Mouse (Mus musculus) thymus, postnatal 0 days (tissue): ENCODE data around the gene Sdk1. TPM values are rescaled to one million over a fixed set of nuclear protein-coding genes. Genes with fewer than 3 reads are reported as not detected.

Source experiments
- DNase-seq: peaks from one replicate; pipeline ENCODE4 v3.0.0-alpha.2; 2015; ENCODE audit warnings: low spot score
- polyA plus RNA-seq: library from polyadenylated mRNA; unstranded; fragments of >200 nt; fragmentation: Nextera tagmentation; extraction: Ambion mirVana; gene quantifications from 2 replicates; pipeline ENCODE4 v1.2.1, GENCODE M21; 2015

Sdk1 gene
- polyA plus RNA-seq, 1 experiment from 2014 or later, result 0.55 TPM

- DNase-seq, result no peak
Observed at GRCm38 (mm10) chr5:141428132-141428531, 186.8 kb downstream of the Sdk1 start.

GRCm38 (mm10) chr5:141433286-141433685 lies 192.0 kb downstream of the Sdk1 start:
- no peak for DNase-seq

GRCm38 (mm10) chr5:141447247-141447646 lies 206.0 kb downstream of the Sdk1 start:
- no peak for DNase-seq

DNA sequence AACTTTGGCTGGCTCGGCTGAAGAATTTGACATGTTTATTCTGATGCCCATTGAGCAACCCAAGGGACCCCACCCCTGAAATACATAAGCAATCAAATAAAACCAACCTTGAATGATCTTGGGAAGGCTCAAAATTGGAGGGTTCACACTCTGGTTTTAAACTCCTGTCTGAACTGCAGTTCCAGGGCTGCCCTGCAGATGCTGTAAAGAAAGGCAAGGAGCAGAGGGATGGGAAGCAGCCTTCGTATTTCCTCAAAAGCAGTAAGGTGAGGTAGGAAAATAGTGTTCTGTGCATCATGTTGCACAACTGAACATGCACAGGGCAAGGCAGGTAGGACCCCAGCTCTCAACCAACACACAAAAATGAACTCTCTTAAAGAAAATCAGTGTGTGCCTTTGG lies 222.1 kb downstream of the Sdk1 start:
- DNase-seq, result no peak

- DNase-seq, result no peak
Observed at GRCm38 (mm10) chr5:141468821-141469220, 227.5 kb downstream of the Sdk1 start.

DNA sequence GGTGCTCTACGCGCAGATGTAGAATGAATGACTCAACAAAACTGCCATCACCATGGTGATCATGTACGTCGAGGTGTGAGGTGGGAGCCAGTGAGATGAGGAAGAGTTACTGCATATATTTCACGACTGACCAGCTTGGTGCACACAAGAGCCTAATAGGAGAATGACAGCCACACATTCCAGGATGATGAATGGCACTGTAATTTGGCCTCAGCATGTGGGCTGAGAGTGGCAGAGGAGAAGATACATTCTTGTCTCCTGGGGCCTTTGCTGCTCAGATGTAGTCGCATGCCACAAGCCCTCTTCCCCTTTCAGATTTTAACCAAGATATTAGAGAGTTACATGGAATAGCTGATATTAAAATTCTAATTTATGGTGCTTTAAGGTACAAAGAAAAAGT lies 264.0 kb downstream of the Sdk1 start:
- DNase-seq, result no peak

DNA sequence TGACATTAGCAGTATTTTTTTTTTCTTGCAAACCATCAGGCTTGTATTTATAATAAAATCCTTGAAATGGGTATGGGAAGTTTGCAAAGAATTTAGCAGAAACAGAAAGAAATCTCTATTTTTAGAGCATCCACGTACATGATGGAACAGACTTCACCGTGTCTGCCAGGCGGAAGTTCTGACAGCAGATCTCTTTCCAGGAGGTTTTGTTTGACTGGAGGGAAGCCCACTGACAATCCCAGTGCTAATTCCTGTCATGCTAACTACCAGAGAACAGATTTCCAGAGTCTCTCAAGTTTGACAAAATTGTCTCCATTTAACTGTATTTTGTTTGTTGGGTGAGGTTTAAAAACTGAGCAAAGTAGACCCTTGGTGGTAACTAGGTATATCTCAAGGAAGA lies 265.1 kb downstream of the Sdk1 start:
- no peak for DNase-seq

- DNase-seq, result no peak
Observed at GRCm38 (mm10) chr5:141524801-141525715, 283.8 kb downstream of the Sdk1 start.

DNA sequence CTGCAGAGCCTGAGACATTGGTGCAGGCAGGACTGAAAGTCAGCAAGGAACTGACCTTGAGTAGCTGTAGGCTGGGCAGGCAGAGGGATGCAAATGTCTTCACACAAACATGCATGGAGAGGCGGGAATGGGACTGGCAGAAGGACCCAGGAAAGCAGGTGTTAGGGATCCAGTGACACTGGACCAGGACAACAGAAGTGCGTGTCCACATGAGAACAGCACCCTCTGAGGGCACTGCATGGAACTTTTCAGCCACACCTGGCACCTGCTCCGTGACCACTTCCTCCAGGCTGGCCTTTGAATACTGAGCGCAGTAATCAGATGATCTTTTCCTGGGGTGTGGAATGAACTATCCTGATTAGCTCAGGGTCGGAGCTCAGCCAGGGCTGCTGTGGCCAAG lies 298.9 kb downstream of the Sdk1 start:
- DNase-seq, result no peak

- no peak for DNase-seq
Observed at GRCm38 (mm10) chr5:141542890-141543666, 301.8 kb downstream of the Sdk1 start.

GRCm38 (mm10) chr5:141553444-141553843 lies 312.2 kb downstream of the Sdk1 start:
- DNase-seq, result no peak

DNA sequence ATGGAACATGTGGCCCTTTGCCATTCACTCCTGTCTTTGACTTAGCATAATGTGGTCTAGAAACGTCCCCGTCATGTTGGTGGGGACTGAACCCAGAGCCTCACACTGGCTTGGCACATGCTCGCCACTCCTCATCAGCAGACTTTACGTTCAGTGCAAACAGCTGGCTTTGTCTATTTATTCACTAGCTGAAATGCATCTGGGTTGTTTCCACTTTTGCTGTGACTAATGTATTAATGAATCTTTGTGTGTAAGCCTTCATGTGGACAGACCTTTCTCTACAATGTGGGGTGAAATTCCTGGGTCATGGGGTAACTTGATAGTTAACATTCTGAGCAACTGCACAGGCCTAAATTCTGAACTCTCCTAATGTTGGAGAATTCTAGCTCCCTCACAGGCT lies 317.4 kb downstream of the Sdk1 start:
- no peak for DNase-seq

- DNase-seq, result no peak
Observed at GRCm38 (mm10) chr5:141560325-141560724, 319.0 kb downstream of the Sdk1 start.

DNA sequence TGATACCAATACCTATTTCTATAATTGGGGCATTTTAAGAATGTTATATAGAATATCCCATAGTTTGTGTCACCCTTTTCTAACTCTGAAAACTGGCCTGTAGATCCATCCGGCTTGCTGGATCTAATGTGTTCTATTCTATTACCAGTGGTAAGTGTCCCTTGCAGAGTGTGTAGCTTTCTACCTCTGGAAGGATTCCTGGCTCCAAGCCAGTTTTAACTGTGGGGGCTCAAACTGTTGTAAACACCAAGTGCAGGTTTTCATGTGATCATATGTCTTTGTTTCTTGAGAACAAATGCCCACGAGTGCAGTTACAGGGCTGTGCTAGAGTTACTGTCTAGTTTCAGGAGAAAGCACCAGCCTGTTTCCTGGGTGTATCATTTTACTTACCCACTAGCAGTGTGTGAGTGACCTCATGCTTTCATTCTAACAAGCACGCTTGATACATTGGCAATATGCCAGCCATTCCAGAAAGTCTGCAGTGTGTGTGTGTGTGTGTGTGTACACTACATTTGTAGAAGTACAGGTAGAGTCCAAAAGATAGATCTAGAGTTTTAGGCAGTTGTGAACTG lies 320.8 kb downstream of the Sdk1 start:
- no peak for DNase-seq

DNA sequence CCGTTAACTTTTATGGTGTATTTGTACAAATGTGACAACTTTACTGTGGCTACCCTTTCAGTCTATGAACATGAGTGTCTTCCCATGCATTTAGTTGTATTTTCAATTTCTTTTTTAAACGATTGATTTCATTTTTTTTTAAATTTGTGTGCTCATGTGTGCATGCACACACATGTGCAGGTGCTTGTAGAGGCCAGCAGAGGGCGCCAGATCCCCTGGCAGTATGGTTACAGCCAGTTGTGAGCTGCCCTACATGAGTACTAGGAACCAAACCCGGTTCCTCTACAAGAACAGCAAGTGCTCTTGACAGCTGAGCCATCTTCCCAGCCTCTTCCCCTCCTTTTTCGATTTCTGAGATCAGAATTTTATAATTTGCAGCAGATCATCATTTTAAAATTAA lies 322.9 kb downstream of the Sdk1 start:
- no peak for DNase-seq

- no peak for DNase-seq
Observed at GRCm38 (mm10) chr5:141568106-141568505, 326.8 kb downstream of the Sdk1 start.

DNA sequence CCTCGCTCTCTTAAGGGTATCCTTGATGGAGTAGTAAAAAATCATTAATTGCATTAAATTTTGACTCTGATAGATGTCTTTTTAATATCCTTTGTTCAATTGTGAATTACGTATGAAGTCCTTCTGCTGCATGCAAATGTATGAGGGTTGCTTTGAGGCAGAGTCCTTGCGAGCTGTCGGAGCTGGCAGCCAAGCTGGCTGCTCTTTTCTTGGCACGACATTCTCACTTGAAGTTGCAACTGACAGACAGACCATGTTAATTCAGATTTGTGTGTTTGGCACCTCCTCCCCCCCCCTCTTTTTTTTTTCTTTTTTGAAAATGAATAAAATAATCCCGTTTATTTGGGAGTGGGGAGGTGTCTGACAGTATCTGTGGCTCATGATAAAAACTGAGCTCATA lies 329.2 kb downstream of the Sdk1 start:
- DNase-seq, result no peak

- no peak for DNase-seq
Observed at GRCm38 (mm10) chr5:141574263-141574662, 333.0 kb downstream of the Sdk1 start.

- no peak for DNase-seq
Observed at GRCm38 (mm10) chr5:141591246-141591645, 350.0 kb downstream of the Sdk1 start.

GRCm38 (mm10) chr5:141612721-141613120 lies 371.4 kb downstream of the Sdk1 start:
- no peak for DNase-seq

GRCm38 (mm10) chr5:141615763-141616162 lies 374.5 kb downstream of the Sdk1 start:
- no peak for DNase-seq

DNA sequence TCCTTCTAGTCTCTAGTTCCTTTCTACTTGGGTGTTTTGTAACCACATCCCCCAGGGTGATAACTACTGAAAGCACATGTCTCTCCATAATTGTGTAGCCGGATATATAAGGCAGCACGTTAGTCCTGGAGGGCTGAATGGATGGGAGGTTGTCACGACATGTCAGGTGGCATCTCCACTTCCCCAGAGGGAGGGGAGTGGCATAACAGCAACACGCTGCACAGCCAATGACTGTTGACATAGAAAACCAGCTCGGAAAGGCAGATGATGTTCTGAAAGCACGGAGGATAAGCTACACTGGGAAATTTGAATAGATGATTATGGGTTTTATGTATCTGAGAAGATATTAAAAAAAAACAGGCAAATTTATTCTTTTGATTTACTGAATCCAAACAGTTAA lies 376.4 kb downstream of the Sdk1 start:
- DNase-seq, result no peak
